Mouse (Mus musculus): ENCODE measurements around the gene Zfp988.
"Not testable (repeated sequence)": the region's sequence is repeated elsewhere in the genome, so short reads cannot be mapped to it uniquely, and the experiment has no call there.

DNA sequence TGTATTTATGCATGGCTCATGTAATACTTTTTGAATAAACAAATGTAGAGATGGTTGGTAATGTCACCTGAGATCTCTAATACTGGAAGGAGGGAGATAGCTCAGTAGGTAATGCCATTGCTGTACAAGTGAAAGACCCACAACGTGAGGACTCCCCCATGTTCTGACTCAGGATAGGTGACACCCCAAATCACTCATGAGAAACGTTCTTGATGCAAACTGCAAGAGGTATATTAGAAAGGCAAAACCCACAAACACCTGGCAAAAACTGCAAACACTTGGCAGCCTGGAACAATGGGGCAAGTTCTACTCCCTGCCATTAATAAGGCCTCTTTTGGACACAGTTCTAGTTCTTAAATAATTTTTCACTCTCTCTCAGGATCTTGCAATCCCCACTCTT lies 42.9 kb downstream of the Zfp988 start:
- TF ChIP-seq CTCF (conservative IDR thresholded peaks at IDR 0.05 in 1 of 2, IDR thresholded peaks at IDR 0.05 in 1 of 2; ENCODE audit: low read depth in 2 of 2, low read length in 2 of 2); EP300 (IDR thresholded peaks at IDR 0.05; ENCODE audit: low read length); KAT2A (IDR thresholded peaks at IDR 0.05; ENCODE audit: insufficient replicate concordance, low read length); MAX (IDR thresholded peaks at IDR 0.05; ENCODE audit: low read length): not testable (repeated sequence)
